Mouse (Mus musculus): Measurements from ENCODE around the gene Wnt5b. TPM values are rescaled to one million over a fixed set of nuclear protein-coding genes. Genes with fewer than 3 reads are reported as not detected.
"Not testable (repeated sequence)": the region's sequence is repeated elsewhere in the genome, so short reads cannot be mapped to it uniquely, and the experiment has no call there.

Wnt5b gene
- polyA plus RNA-seq, 1 experiment from 2014 or later: 14.1 TPM

- 60% methylated on average over 11 of the region's 11 CpGs for WGBS
- Histone ChIP-seq H3K4me1 (peaks cover 14% of the 10 kb centered on the region), H3K4me2 (no peak overlapping the region), H3K27me3 (peaks cover 14% of the 10 kb centered on the region; the same call in 1 of the 2 replicates), H3K9me3 (no peaks in the 10 kb centered on the region), H3K27ac (no peak overlapping the region), H3K36me3 (no peaks in the 10 kb centered on the region), H3K4me3 (no peak overlapping the region), H3K9ac (no peak overlapping the region)
- ATAC-seq (ENCODE audit: insufficient number of reproducible peaks, low FRiP score, low TSS enrichment, low read depth): no peak
These were observed 98.2 kb downstream of the Wnt5b start for GRCm38 (mm10) chr6:119445671-119446607.

GRCm38 (mm10) chr6:119443742-119444645, 100.2 kb downstream of the Wnt5b start:
- Histone ChIP-seq H3K4me2 (peak overlapping the region; percentile 10; the same call in 1 of the 2 replicates), H3K27me3 (no peaks in the 10 kb centered on the region), H3K4me3 (no peak overlapping the region), H3K4me1 (peaks cover 9% of the 10 kb centered on the region), H3K9me3 (no peaks in the 10 kb centered on the region), H3K36me3 (no peaks in the 10 kb centered on the region; the same call in 1 of the 2 replicates), H3K27ac (peak overlapping the region; percentile 54; the same call in 1 of the 2 replicates), H3K9ac (no peak overlapping the region)
- 0 out of 2 replicates have a peak, but pooled peaks have one; percentile 16 for ATAC-seq (ENCODE audit: insufficient number of reproducible peaks, low FRiP score, low TSS enrichment, low read depth)
- 42% methylated on average over 12 of the region's 12 CpGs for WGBS

DNA sequence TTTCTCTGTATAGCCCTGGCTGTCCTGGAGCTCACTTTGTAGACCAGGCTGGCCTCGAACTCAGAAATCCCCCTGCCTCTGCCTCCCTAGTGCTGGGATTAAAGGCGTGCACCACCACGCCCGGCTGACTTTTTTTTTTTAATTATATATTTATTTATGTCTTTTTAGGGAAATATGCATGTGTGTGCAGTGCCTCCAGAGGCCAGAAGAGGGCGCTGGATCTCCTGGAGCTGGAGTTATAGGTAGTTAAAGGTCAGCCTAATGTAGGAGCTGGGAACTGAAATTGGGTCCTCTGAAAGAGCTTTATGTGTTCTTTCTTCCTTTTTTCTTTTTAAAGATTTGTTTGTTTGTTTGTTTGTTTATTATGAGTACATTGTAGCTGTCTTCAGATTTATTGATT, 101.4 kb downstream of the Wnt5b start:
- H3K4me2 ChIP-seq; H3K27ac ChIP-seq; H3K9ac ChIP-seq; ATAC-seq (ENCODE audit: insufficient number of reproducible peaks, low FRiP score, low TSS enrichment, low read depth); H3K4me3 ChIP-seq; H3K4me1 ChIP-seq; H3K36me3 ChIP-seq; H3K9me3 ChIP-seq; H3K27me3 ChIP-seq: not testable (repeated sequence)
- 80% methylated on average over 5 of the region's 5 CpGs for WGBS

- Histone ChIP-seq H3K9me3 (no peaks in the 10 kb centered on the region), H3K4me1 (no peaks in the 10 kb centered on the region), H3K4me2 (no peak overlapping the region), H3K4me3 (no peak overlapping the region), H3K27me3 (no peaks in the 10 kb centered on the region), H3K36me3 (peaks cover 6% of the 10 kb centered on the region), H3K27ac (no peak overlapping the region), H3K9ac (no peak overlapping the region)
- ATAC-seq (ENCODE audit: insufficient number of reproducible peaks, low FRiP score, low TSS enrichment, low read depth): no peak
- 58% methylated on average over 8 of the region's 8 CpGs for WGBS
These were observed 106.0 kb downstream of the Wnt5b start for GRCm38 (mm10) chr6:119437894-119438761.

GRCm38 (mm10) chr6:119434394-119434793, 109.8 kb downstream of the Wnt5b start:
- Histone ChIP-seq H3K4me3 (no peak overlapping the region), H3K4me1 (no peaks in the 10 kb centered on the region), H3K27ac (no peak overlapping the region), H3K4me2 (no peak overlapping the region), H3K36me3 (peaks cover 6% of the 10 kb centered on the region), H3K9me3 (no peaks in the 10 kb centered on the region), H3K9ac (no peak overlapping the region), H3K27me3 (no peaks in the 10 kb centered on the region)
- 78% methylated on average over 4 of the region's 4 CpGs for WGBS
- ATAC-seq (ENCODE audit: insufficient number of reproducible peaks, low FRiP score, low TSS enrichment, low read depth): no peak

DNA sequence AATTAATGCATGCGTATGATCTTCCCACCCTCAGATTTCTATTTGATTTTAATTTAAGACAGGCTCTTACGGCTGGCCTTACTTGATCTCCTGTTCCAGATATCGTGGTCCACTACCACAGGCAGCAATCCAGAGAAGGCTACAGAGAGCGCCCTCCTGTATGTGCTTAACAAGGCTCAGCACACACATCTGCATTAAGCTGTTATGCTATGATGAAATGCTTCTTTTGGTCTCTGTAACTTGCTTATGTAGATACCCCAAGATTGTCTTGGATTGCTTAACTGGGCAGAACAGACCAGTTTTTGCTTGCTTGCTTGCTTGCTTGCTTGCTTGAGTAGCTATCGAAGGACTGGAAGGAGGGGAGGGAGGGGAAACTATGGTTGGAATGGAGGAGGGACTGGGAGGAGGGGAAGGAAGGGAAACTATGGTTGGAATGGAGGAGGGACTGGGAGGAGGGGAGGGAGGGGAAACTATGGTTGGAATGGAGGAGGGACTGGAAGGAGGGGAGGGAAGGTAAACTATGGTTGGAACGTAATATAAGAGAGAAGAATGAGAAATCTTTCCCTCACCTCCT, 112.3 kb downstream of the Wnt5b start:
- no peak for ATAC-seq (ENCODE audit: insufficient number of reproducible peaks, low FRiP score, low TSS enrichment, low read depth)
- Histone ChIP-seq H3K36me3 (peaks cover 13% of the 10 kb centered on the region), H3K4me3 (no peak overlapping the region), H3K4me2 (no peak overlapping the region), H3K27me3 (no peaks in the 10 kb centered on the region), H3K27ac (no peak overlapping the region), H3K9me3 (no peaks in the 10 kb centered on the region), H3K4me1 (no peaks in the 10 kb centered on the region), H3K9ac (no peak overlapping the region)
- WGBS: 67% methylated on average over 6 of the region's 6 CpGs

GRCm38 (mm10) chr6:119430508-119430907, 113.6 kb downstream of the Wnt5b start:
- WGBS: 51% methylated on average over 2 of the region's 2 CpGs
- no peak for ATAC-seq (ENCODE audit: insufficient number of reproducible peaks, low FRiP score, low TSS enrichment, low read depth)
- H3K9me3 ChIP-seq: no peaks in the 10 kb centered on the region
- H3K4me1 ChIP-seq: no peaks in the 10 kb centered on the region
- peaks cover 13% of the 10 kb centered on the region for H3K36me3 ChIP-seq
- no peaks in the 10 kb centered on the region for H3K27me3 ChIP-seq
- no peak overlapping the region for H3K4me2 ChIP-seq
- H3K27ac ChIP-seq: no peak overlapping the region
- no peak overlapping the region for H3K9ac ChIP-seq
- no peak overlapping the region for H3K4me3 ChIP-seq

- no peaks in the 10 kb centered on the region for H3K27me3 ChIP-seq
- H3K4me3 ChIP-seq: no peak overlapping the region
- H3K4me2 ChIP-seq: no peak overlapping the region
- WGBS: 95% methylated on average over 13 of the region's 13 CpGs
- H3K27ac ChIP-seq: no peak overlapping the region
- ATAC-seq (ENCODE audit: insufficient number of reproducible peaks, low FRiP score, low TSS enrichment, low read depth): no peak
- H3K4me1 ChIP-seq: no peaks in the 10 kb centered on the region
- H3K9ac ChIP-seq: no peak overlapping the region
- peaks cover 13% of the 10 kb centered on the region for H3K36me3 ChIP-seq
- no peaks in the 10 kb centered on the region for H3K9me3 ChIP-seq
These were observed 114.8 kb downstream of the Wnt5b start for GRCm38 (mm10) chr6:119429311-119429710.

GRCm38 (mm10) chr6:119428611-119429010, 115.5 kb downstream of the Wnt5b start:
- 89% methylated on average over 3 of the region's 3 CpGs for WGBS

GRCm38 (mm10) chr6:119421001-119421400, 123.1 kb downstream of the Wnt5b start:
- Histone ChIP-seq H3K27ac (no peak overlapping the region), H3K9me3 (no peaks in the 10 kb centered on the region), H3K4me2 (no peak overlapping the region), H3K4me3 (no peak overlapping the region), H3K9ac (no peak overlapping the region), H3K27me3 (no peaks in the 10 kb centered on the region), H3K4me1 (0 out of 2 replicates have a peak, but pooled peaks cover 6% of the 10 kb centered on the region), H3K36me3 (no peaks in the 10 kb centered on the region)
- 91% methylated on average over 4 of the region's 4 CpGs for WGBS
- ATAC-seq (ENCODE audit: insufficient number of reproducible peaks, low FRiP score, low TSS enrichment, low read depth): no peak

More at GRCm38 (mm10) chr6:119428611-119429010, 115.5 kb downstream of the Wnt5b start:
- H3K9ac ChIP-seq: no peak overlapping the region
- H3K4me3 ChIP-seq: no peak overlapping the region
- H3K4me1 ChIP-seq: no peaks in the 10 kb centered on the region
- no peak for ATAC-seq (ENCODE audit: insufficient number of reproducible peaks, low FRiP score, low TSS enrichment, low read depth)
- H3K9me3 ChIP-seq: no peaks in the 10 kb centered on the region
- no peak overlapping the region for H3K27ac ChIP-seq
- peaks cover 12% of the 10 kb centered on the region for H3K36me3 ChIP-seq
- no peaks in the 10 kb centered on the region for H3K27me3 ChIP-seq
- H3K4me2 ChIP-seq: no peak overlapping the region

- no peak overlapping the region for H3K27ac ChIP-seq
These were observed 123.8 kb downstream of the Wnt5b start for GRCm38 (mm10) chr6:119420357-119420756.

More at GRCm38 (mm10) chr6:119420357-119420756, 123.8 kb downstream of the Wnt5b start:
- Histone ChIP-seq H3K9ac (no peak overlapping the region), H3K9me3 (no peaks in the 10 kb centered on the region), H3K27me3 (no peaks in the 10 kb centered on the region), H3K36me3 (no peaks in the 10 kb centered on the region), H3K4me1 (0 out of 2 replicates have a peak, but pooled peaks cover 6% of the 10 kb centered on the region), H3K4me2 (no peak overlapping the region), H3K4me3 (no peak overlapping the region)
- WGBS: 91% methylated on average over 5 of the region's 5 CpGs
- no peak for ATAC-seq (ENCODE audit: insufficient number of reproducible peaks, low FRiP score, low TSS enrichment, low read depth)

All from limb, embryonic 15.5 days (tissue).